Mouse (Mus musculus) urinary bladder, postnatal 14 days (tissue): ENCODE measurements around the gene Chst10.

ENCODE experiments used
- DNase-seq: peaks from one replicate; pipeline ENCODE4 v3.0.0; 2021; ENCODE audit warnings: low spot score

Chst10 gene

DNA sequence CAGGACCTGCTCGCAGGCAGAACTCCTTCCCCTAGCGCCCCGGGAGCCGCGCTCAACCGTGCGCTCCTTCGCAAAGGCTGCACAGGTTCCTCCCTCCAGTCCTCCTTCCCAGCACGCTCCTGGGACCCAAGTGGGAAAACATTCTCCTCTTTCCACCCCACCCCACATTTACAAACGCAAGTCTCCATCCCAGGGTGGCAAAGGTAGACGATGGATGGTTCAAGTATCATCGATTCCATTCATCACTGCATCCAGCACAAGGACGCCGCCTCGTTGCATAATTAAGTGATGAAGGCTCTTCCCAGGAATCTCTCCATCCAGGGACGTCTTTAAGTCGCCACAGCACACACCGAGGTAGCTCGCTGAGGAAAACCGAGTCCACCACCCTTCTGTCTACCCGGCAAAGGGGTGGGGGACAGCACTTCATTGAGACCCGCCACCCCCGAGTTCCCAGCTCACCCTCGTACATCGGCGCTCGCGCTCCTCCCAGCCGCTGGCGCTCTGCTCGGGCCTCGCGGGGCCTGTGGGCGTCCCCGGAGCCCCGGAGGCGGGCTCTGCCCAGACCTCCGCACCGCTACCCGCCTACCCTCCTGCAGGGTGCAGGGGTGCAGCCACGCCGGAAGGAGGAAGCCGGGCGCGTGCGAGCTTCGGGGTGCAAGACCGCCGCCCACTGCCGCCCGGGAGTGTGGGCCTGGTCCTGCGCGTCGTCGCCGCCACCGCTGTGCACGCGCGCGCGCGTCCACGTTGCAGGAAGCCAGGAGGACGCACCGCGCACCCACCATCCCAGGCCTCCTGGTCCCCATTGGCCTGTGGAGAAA, at the start of gene Chst10:
Gene Chst10 (minus strand): TSS at position 731 of the 818 bp plus-strand sequence.
- peak; percentile 70 for DNase-seq

- DNase-seq: peak; percentile 8
Observed at GRCm38 (mm10) chr1:38939608-38940007, 41.6 kb upstream of the Chst10 start.

DNA sequence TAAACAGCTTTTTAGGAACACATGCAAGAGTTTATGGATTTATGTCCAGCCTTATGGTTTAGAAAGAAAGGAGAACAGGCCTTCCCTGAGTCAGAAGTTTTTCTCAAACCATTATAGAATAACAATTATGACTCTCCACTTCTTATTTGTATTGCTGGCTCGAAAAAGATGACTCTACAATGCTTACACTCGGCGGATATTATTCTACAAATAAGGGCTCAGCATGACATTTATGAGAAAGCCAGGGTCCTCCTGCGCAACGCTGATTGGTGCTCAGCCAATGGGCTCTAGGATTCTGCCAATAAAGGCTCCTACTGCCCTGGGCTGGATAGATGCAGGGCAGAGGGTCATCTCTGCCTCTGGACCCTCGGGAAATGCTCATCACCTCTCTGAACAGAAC, 40.9 kb upstream of the Chst10 start, which contains the start of gene Nms:
Gene Nms (plus strand): TSS at position 301 of the 400 bp plus-strand sequence.
- no peak for DNase-seq

GRCm38 (mm10) chr1:38936780-38937179, 38.8 kb upstream of the Chst10 start:
- DNase-seq: peak; percentile 28

GRCm38 (mm10) chr1:38934668-38935067, 36.7 kb upstream of the Chst10 start:
- peak; percentile 20 for DNase-seq

GRCm38 (mm10) chr1:38930767-38931166, 32.8 kb upstream of the Chst10 start:
- DNase-seq: no peak

- DNase-seq: no peak
Observed at GRCm38 (mm10) chr1:38929468-38929867, 31.5 kb upstream of the Chst10 start.

DNA sequence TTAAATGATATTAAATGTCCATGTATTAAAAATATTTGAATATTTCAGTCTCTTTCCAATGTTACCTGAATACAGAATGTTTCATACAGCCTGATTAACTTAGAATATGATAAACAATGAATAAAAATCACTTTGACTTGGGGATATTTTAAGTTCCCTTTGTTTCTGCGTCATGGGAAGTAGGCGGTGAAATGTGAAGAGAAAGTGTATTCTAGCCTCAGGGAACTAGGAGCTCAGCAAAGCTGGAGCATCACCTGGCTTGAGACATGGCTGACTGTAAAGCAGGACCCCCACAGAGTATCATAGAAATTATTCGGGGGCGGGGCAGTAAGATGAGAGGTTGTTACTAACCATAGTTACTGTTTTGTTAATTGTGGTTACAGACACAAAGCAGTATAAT, 31.0 kb upstream of the Chst10 start:
- no peak for DNase-seq

DNA sequence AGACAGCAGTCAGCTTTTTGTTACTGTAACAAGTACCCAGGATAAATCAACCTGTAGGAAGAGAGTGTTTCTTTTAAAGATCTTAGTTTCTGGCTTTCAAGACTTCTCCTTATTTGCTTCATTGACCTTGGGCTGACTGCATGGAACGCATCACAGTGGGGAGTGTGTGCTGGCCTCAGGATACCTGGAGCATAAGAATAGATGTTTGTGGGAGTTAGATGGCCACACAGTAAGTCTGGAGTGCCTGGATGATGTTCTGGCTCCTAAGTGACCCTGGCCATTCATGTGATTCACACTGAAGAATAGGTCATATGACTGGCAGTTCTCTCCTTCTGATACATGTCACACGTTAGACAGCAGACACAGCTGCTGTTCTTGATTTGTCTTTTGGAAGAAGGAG, 6.0 kb upstream of the Chst10 start:
- DNase-seq: no peak

- DNase-seq: no peak
Observed at GRCm38 (mm10) chr1:38902571-38902970, 4.6 kb upstream of the Chst10 start.

GRCm38 (mm10) chr1:38893081-38893480, 4.9 kb downstream of the Chst10 start:
- DNase-seq: no peak

DNA sequence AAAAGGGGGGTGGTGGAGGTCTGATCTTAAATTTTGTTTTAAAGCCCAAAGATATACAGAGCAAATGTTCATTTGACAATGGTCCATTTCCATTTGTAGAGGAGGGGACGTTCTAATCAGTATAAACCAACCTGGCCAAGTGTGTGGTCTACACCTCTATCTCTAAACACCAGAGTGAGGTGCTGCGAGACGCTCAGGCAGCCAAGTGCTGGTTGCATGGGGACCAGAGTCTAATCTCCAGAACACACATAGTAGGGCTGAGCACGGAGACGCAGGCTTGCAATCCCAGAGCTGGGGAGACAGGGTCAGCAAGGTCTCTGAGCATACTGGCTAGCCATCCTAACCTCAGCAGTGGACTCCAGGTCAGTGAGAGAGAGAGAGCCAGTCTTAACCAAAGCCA, 6.5 kb downstream of the Chst10 start:
- no peak for DNase-seq

DNA sequence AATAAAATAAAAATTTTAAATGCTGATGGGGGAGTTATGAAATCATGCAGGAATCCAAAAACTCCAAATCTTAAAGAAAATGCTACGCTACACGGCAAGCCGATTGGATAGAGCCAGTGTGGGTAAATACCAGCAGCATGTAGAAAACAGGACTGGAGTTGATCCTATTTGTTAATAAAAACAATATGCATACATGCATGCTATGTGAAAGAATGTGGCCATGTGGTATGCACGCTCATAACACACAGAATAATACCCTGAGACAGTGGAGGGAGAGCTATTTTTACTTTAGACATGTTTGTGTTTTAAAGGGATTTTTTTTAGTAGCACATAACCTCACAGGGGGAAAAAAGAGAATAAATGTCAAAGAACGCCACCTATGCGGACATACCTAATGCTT, 9.2 kb downstream of the Chst10 start:
- DNase-seq: no peak

GRCm38 (mm10) chr1:38887011-38887410, 10.9 kb downstream of the Chst10 start:
- no peak for DNase-seq

GRCm38 (mm10) chr1:38886602-38887001, 11.4 kb downstream of the Chst10 start:
- DNase-seq: no peak

GRCm38 (mm10) chr1:38885956-38886355, 12.0 kb downstream of the Chst10 start:
- DNase-seq: no peak

- DNase-seq: no peak
Observed at GRCm38 (mm10) chr1:38883766-38884165, 14.2 kb downstream of the Chst10 start.

DNA sequence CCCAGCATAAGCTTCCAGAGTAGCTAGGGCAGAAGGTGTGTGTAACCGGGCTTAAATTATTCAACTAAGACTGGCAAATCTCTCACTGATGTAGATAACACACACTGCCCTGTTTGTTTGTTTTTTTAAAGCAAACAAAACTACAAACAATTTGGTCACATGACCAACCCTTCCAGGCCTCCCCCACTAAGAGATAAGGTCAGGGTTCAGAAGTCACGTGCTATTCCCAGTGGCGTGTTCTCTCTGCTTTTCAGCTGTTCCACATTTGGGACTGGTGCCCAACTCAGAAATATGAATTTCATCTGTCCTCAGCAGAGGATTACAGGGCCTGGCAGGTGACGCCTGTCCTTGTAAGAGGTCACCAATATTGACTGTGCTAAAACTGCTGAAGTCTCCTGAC, 15.2 kb downstream of the Chst10 start:
- no peak for DNase-seq

- no peak for DNase-seq
Observed at GRCm38 (mm10) chr1:38881366-38881765, 16.6 kb downstream of the Chst10 start.

GRCm38 (mm10) chr1:38876671-38877382, 21.1 kb downstream of the Chst10 start:
- no peak for DNase-seq

DNA sequence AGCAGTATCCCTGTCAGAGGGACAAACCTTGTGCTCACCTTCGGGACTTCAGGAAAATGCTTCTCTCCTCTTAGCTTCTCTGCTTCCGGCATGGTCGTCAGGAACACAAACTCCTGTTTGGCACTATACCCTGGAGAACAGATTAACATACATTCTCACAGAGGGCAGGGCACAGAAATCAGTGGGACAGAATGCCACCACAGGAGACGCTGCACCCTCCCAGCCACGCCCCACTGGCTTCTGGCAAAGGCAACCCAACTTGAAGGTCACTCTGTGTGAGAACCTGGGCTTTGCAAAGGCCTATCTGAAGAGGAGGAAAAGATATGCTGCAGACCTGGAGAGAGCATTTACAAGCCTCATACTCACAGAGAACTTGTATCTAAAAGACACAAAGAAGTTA, 24.1 kb downstream of the Chst10 start:
- no peak for DNase-seq

- DNase-seq: no peak
Observed at GRCm38 (mm10) chr1:38871834-38872233, 26.1 kb downstream of the Chst10 start.
